Mouse (Mus musculus): Measurements from ENCODE around the gene Vangl1. TPM values are rescaled to one million over a fixed set of nuclear protein-coding genes. Genes with fewer than 3 reads are reported as not detected.
A peak's percentile ranks its signal among the peaks of the same experiment; 100 is the strongest.

Gene Vangl1
- polyA plus RNA-seq, 1 experiment from 2014 or later, result 19.2 TPM

DNA sequence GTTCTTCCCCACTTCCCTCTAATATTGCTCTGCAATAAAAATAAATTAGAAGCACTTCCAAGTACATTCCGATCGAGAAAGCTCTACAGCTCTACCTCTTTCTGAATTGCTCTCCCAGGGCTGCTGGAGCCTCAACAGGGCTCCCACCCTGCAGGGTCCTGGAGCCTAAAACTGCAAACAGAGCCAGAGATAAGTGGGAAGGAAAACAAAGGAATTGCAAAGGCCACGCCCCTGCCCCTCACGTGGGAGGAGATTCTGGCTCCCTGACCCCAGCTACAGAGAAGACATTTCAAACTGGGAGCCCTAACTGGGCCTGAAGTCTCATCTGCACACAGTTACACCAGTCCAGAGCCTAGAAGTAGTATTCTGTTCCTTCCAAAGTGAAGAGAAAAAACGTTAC, 6.7 kb downstream of the Vangl1 start:
- H3K27me3 ChIP-seq, result 0 out of 2 replicates have a peak, but pooled peaks cover 2% of the 10 kb centered on the region
- no peaks in the 10 kb centered on the region for H3K9me3 ChIP-seq (replicated peaks)
- no peak overlapping the region for H3K4me3 ChIP-seq (replicated peaks)
- H3K36me3 ChIP-seq, result 0 out of 2 replicates have a peak, but pooled peaks cover 10% of the 10 kb centered on the region
- H3K4me2 ChIP-seq (replicated peaks), result no peak overlapping the region
- 33% methylated on average over 5 of the region's 5 CpGs for WGBS
- no peak overlapping the region for H3K27ac ChIP-seq (replicated peaks)
- ATAC-seq (ENCODE audit: insufficient number of reproducible peaks, low FRiP score, low TSS enrichment, low read depth), result no peak
- peaks cover 52% of the 10 kb centered on the region for H3K4me1 ChIP-seq
- no peak overlapping the region for H3K9ac ChIP-seq

DNA sequence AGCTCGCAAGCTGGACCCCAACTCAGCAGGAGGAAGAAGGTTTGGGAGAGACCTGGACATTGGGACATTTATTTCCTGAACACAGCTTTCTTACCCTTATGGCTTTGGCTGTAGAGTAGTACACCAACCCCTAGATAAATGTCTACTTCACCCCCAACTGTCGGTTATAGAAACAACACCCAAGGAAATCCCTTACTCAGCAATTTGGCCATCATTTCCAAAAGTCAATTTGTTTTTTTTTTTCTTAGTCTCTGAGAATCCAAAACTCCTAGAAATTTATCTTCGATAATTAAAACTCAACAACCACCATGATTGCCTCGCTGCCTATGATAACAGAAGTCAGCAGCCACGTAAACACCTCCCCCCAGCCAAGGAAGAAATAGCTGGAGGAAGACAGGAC, 7.3 kb downstream of the Vangl1 start:
- WGBS, result 87% methylated on average over 5 of the region's 5 CpGs
- H3K4me2 ChIP-seq (replicated peaks), result no peak overlapping the region
- 0 out of 2 replicates have a peak, but pooled peaks cover 10% of the 10 kb centered on the region for H3K36me3 ChIP-seq
- peaks cover 55% of the 10 kb centered on the region for H3K4me1 ChIP-seq
- H3K9me3 ChIP-seq (replicated peaks), result no peaks in the 10 kb centered on the region
- no peak overlapping the region for H3K4me3 ChIP-seq (replicated peaks)
- H3K9ac ChIP-seq, result no peak overlapping the region
- no peak overlapping the region for H3K27ac ChIP-seq (replicated peaks)
- H3K27me3 ChIP-seq, result 0 out of 2 replicates have a peak, but pooled peaks cover 2% of the 10 kb centered on the region
- no peak for ATAC-seq (ENCODE audit: insufficient number of reproducible peaks, low FRiP score, low TSS enrichment, low read depth)

DNA sequence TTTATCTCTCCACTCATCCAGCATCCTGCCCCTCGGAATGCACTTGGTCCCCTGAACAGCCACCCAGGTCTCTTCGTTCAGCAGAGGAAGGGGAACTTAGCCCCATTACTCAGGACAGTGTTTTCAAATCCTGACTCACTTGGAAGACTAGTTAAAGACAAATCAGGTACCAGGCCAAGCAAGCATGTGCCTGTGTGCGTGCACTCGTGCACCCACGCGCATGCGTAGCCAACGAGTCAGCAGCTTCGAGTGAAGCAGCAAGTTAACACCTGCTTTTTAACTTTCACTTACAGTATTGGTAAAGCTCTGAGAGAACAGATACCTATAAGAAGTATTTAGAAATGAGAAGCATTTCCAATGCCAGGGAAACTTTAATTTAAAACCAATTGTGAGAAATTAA, 8.3 kb downstream of the Vangl1 start:
- 84% methylated on average over 9 of the region's 9 CpGs for WGBS
- Histone ChIP-seq H3K4me2 (replicated peaks) (no peak overlapping the region), H3K27me3 (0 out of 2 replicates have a peak, but pooled peaks cover 2% of the 10 kb centered on the region), H3K27ac (replicated peaks) (no peak overlapping the region), H3K36me3 (0 out of 2 replicates have a peak, but pooled peaks cover 10% of the 10 kb centered on the region), H3K9ac (no peak overlapping the region), H3K4me1 (peaks cover 55% of the 10 kb centered on the region), H3K9me3 (replicated peaks) (no peaks in the 10 kb centered on the region), H3K4me3 (replicated peaks) (no peak overlapping the region)
- ATAC-seq (ENCODE audit: insufficient number of reproducible peaks, low FRiP score, low TSS enrichment, low read depth), result no peak

DNA sequence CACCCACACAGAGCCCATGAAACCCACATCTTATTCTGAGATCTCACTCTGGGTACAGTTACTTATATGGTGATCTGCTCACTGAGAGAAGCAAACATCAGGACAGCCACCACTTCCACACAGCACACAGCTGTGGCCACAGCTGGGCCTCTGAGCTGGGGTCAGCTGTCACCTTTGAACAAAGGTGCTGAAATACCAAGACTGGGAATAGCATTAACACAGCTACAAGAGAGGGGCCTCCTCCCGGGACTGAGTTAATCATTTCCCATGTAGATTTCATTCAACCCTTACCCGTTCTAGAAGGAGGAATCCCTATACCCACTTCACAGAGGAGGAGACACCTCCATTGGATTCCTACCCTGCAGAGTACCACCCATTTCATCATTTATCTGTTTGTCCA, 8.7 kb downstream of the Vangl1 start:
- 64% methylated on average over 2 of the region's 2 CpGs for WGBS
- Histone ChIP-seq H3K9ac (no peak overlapping the region), H3K27ac (replicated peaks) (0 out of 2 replicates have a peak overlapping the region, but pooled peaks have one; percentile 86), H3K27me3 (0 out of 2 replicates have a peak, but pooled peaks cover 2% of the 10 kb centered on the region), H3K4me3 (replicated peaks) (no peak overlapping the region), H3K4me1 (peaks cover 55% of the 10 kb centered on the region), H3K9me3 (replicated peaks) (no peaks in the 10 kb centered on the region), H3K36me3 (0 out of 2 replicates have a peak, but pooled peaks cover 10% of the 10 kb centered on the region), H3K4me2 (replicated peaks) (no peak overlapping the region)
- no peak for ATAC-seq (ENCODE audit: insufficient number of reproducible peaks, low FRiP score, low TSS enrichment, low read depth)

DNA sequence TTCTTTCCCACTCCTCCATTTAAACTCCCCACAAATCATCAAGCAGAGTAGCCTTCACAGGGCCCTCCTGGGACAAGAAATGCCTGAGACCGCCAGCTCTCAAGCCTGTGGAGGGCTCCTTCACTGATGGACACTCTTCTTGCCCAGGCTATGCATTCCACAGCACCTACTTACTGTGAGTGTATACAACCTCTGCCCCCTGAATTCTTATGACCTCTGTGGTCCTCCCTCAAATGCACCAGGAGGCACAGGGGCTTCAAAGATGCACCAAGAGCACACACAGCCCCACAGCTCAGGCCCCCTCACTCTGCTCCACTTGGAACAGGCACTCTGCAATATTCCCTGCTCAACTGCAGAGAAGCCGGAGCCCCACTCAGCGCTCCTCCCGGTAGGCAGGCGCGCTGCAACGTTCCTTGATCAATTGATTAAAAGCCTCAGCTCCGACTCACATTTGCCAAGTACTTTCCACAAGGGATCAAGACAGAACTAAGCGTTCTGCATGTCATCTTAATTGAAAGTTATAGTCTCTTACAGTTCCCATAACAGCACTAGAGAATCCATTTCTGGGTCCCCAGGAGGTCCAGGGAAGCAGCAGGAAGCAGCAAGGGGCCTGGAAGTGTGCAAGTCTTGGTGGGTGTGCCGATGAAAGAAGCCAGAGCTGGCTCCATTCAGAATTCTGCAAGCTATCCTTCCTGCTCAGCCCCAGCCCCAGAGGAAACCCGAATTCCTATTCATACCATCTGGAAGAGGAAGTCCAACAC, 10.0 kb downstream of the Vangl1 start:
- peak; percentile 58 for ATAC-seq (ENCODE audit: insufficient number of reproducible peaks, low FRiP score, low TSS enrichment, low read depth)
- no peak overlapping the region for H3K4me3 ChIP-seq (replicated peaks)
- peak overlapping the region; percentile 33 for H3K4me2 ChIP-seq (replicated peaks)
- H3K9me3 ChIP-seq (replicated peaks), result no peaks in the 10 kb centered on the region
- 0 out of 2 replicates have a peak, but pooled peaks cover 10% of the 10 kb centered on the region for H3K36me3 ChIP-seq
- H3K27me3 ChIP-seq, result 0 out of 2 replicates have a peak, but pooled peaks cover 2% of the 10 kb centered on the region
- WGBS, result 15% methylated on average over 11 of the region's 11 CpGs
- no peak overlapping the region for H3K9ac ChIP-seq
- peak overlapping the region; percentile 86 for H3K27ac ChIP-seq (replicated peaks)
- H3K4me1 ChIP-seq, result peaks cover 50% of the 10 kb centered on the region

DNA sequence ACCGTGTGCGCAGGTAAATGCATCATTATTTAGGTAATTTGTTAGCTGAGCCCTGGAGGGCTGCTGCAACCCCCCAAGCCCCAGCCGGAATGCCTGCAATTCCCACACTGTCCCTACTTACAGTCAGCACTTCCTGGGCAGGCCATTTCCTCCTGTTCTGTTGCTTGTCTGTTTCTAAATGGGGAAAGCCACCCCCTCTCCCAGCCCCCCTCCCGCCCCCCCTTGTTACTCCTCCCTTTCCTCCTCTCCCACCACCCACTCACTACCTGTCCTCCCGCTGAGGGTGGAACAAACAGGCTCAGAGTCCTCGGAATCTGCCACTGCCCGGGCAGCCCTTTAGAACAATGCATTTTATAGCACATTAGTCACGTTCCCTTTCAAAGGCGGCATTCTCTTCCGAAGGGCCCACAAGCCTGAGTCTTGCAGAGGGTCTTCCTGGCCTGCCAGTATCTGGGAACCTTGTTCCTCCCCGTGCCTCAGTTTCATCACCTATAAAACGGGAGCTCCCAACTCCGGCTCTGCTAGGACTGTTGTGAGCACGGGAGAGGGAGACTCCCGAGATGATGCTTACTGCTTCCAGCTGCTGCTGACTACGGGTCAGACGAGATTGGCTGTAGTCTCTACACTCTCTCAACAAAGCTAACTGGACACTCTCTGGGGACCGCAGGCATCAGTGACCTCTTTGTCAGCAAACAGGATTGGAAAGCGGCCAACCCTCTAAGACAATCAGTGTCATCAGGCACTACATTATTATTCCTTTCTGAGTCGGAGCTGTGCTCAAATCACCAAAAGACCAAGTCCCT, 10.8 kb downstream of the Vangl1 start:
- H3K27me3 ChIP-seq, result no peaks in the 10 kb centered on the region
- peak; percentile 31; the same call in 1 of the 2 replicates for ATAC-seq (ENCODE audit: insufficient number of reproducible peaks, low FRiP score, low TSS enrichment, low read depth)
- H3K4me1 ChIP-seq, result peaks cover 49% of the 10 kb centered on the region
- 10% methylated on average over 20 of the region's 20 CpGs for WGBS
- peak overlapping the region; percentile 33 for H3K4me2 ChIP-seq (replicated peaks)
- peak overlapping the region; percentile 86 for H3K27ac ChIP-seq (replicated peaks)
- no peaks in the 10 kb centered on the region for H3K9me3 ChIP-seq (replicated peaks)
- H3K4me3 ChIP-seq (replicated peaks), result no peak overlapping the region
- H3K36me3 ChIP-seq, result 0 out of 2 replicates have a peak, but pooled peaks cover 10% of the 10 kb centered on the region
- no peak overlapping the region for H3K9ac ChIP-seq

DNA sequence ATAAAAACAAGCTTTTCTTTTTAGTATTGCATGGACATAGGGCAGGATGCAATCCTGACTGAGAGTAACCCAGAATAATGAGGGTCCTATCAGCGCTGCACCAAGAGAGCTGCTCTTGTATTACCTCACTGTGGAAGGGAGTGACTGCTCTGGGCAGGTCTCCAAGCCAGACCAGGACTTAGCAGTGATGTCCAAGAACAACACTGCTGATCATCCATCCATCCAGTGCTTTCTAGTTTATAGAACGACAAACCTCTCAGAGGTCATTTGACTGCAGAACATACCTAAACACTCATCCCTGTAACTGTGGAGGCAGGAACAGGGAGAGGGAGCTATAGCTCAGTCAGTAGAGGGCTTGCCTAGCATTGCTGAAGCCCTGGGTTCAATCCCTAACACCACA, 11.9 kb downstream of the Vangl1 start:
- Histone ChIP-seq H3K9ac (no peak overlapping the region), H3K4me2 (replicated peaks) (no peak overlapping the region), H3K4me3 (replicated peaks) (no peak overlapping the region), H3K4me1 (peaks cover 44% of the 10 kb centered on the region), H3K27ac (replicated peaks) (no peak overlapping the region; the same call in 1 of the 2 replicates), H3K9me3 (replicated peaks) (no peaks in the 10 kb centered on the region), H3K27me3 (no peaks in the 10 kb centered on the region), H3K36me3 (0 out of 2 replicates have a peak, but pooled peaks cover 10% of the 10 kb centered on the region)
- ATAC-seq (ENCODE audit: insufficient number of reproducible peaks, low FRiP score, low TSS enrichment, low read depth), result no peak
- WGBS, result 70% methylated on average over 2 of the region's 2 CpGs

DNA sequence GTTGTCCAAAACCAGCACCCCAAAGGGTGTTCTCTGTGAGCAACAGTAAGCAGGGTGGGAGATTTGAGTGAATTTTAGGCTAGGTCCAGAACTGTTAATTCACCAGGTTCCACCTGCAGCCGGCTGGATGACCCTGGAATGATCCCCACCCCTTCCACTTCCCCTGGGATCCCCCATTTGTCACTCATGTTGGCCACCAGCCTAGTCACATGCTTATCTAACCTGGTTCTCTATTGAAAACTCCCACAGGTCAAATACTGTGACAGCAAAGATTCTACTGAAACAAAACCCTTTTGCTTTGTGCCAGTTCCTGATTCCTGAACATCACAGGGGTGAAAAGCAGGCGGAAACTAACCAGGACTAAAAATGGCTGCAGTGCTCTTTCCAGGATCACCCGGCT, 12.9 kb downstream of the Vangl1 start:
- no peak for ATAC-seq (ENCODE audit: insufficient number of reproducible peaks, low FRiP score, low TSS enrichment, low read depth)
- WGBS, result 74% methylated on average over 3 of the region's 3 CpGs
- Histone ChIP-seq H3K4me1 (peaks cover 41% of the 10 kb centered on the region), H3K27ac (replicated peaks) (no peak overlapping the region), H3K9ac (no peak overlapping the region), H3K9me3 (replicated peaks) (no peaks in the 10 kb centered on the region), H3K4me2 (replicated peaks) (no peak overlapping the region), H3K4me3 (replicated peaks) (no peak overlapping the region), H3K36me3 (0 out of 2 replicates have a peak, but pooled peaks cover 7% of the 10 kb centered on the region), H3K27me3 (no peaks in the 10 kb centered on the region)

DNA sequence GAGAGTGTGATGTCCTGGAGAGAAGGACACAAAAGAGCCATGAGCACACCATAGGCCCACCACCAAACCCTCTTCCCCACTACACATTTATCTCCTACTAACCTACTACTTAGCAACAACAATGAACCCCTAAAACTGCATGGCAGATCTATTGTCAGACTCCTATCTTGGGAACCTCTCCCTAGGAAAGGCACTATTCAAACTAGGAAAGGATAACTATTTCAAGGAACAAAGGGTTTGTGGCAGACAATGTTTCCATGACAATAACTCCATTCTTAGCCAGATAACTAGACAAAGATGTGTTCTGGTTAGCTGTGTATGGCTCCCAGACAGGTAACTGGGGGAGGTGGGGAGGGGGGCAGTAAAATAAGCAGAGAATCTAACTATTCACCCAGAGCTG, 13.9 kb downstream of the Vangl1 start:
- Histone ChIP-seq H3K4me1 (peaks cover 38% of the 10 kb centered on the region), H3K4me3 (replicated peaks) (no peak overlapping the region), H3K36me3 (0 out of 2 replicates have a peak, but pooled peaks cover 4% of the 10 kb centered on the region), H3K27me3 (no peaks in the 10 kb centered on the region), H3K4me2 (replicated peaks) (no peak overlapping the region), H3K9ac (no peak overlapping the region), H3K9me3 (replicated peaks) (no peaks in the 10 kb centered on the region), H3K27ac (replicated peaks) (no peak overlapping the region)
- ATAC-seq (ENCODE audit: insufficient number of reproducible peaks, low FRiP score, low TSS enrichment, low read depth), result no peak

DNA sequence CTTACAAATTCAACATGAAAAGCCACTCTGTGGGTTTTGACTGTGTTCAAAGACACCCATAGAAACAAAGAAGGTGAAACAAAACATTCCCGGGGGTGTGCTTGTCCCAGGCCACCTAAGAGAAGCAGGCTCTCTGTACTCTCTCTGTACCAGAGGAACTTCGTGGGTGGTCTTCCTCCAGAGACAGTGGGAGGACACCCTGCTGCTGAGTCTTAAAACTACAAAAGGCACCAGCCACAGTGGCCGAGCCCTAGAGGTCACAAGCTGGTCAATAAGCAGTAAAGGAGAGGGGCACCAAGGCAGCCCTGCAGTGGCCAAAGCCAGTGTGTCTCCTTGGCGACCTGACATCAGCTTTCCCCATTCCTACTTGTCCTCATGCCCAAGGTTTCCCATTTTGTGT, 14.5 kb downstream of the Vangl1 start:
- Histone ChIP-seq H3K4me3 (replicated peaks) (no peak overlapping the region), H3K9me3 (replicated peaks) (no peaks in the 10 kb centered on the region), H3K36me3 (0 out of 2 replicates have a peak, but pooled peaks cover 4% of the 10 kb centered on the region), H3K27ac (replicated peaks) (no peak overlapping the region), H3K9ac (no peak overlapping the region), H3K27me3 (no peaks in the 10 kb centered on the region), H3K4me1 (peaks cover 32% of the 10 kb centered on the region), H3K4me2 (replicated peaks) (no peak overlapping the region)
- ATAC-seq (ENCODE audit: insufficient number of reproducible peaks, low FRiP score, low TSS enrichment, low read depth), result no peak
- 29% methylated on average over 4 of the region's 4 CpGs for WGBS

DNA sequence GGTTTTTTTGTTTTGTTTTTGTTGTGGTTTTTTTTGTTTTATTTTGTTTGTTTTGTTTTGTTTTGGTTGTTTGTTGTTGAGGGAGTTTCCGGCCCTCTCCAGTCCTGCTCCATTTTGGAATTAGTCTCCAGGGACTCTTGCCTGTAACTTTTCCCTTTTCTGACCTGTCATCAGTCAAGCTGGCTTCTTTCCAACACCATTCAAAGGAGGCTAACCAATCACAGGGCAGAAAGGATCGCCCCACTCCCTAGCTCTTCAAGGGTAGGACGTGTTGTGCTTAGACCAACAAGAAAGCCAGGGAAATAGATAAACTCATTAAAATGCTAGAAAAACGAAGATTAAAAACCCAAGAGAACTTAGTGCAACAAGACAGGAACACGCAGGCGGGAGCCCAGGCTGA, 15.5 kb downstream of the Vangl1 start:
- Histone ChIP-seq H3K27ac (replicated peaks) (peak overlapping the region; percentile 14; the same call in 1 of the 2 replicates), H3K4me3 (replicated peaks) (no peak overlapping the region), H3K9me3 (replicated peaks) (no peaks in the 10 kb centered on the region), H3K4me1 (peaks cover 22% of the 10 kb centered on the region), H3K4me2 (replicated peaks) (no peak overlapping the region), H3K27me3 (no peaks in the 10 kb centered on the region), H3K36me3 (peaks cover 7% of the 10 kb centered on the region; the same call in 1 of the 2 replicates), H3K9ac (no peak overlapping the region)
- 37% methylated on average over 6 of the region's 6 CpGs for WGBS
- no peak for ATAC-seq (ENCODE audit: insufficient number of reproducible peaks, low FRiP score, low TSS enrichment, low read depth)
